Mouse (Mus musculus): ENCODE results near the gene Ralb.

Gene Ralb

GRCm38 (mm10) chr1:119504260-119505062, at the start of gene Ralb:
TSS of gene Ralb (minus strand) at chr1:119504794.
- DNase-seq (ENCODE audit: low spot score in 2 of 2) = peak; percentile 95 to 96

GRCm38 (mm10) chr1:119551651-119552050, 47.1 kb upstream of the Ralb start:
- DNase-seq (ENCODE audit: low spot score in 2 of 2) = no peak

- DNase-seq (ENCODE audit: low spot score in 2 of 2) = no peak
These were observed 45.5 kb upstream of the Ralb start for GRCm38 (mm10) chr1:119550064-119550463.

GRCm38 (mm10) chr1:119549327-119549689, 44.7 kb upstream of the Ralb start:
- no peak for DNase-seq (ENCODE audit: low spot score in 2 of 2)

- peak; percentile 89 to 92 for DNase-seq (ENCODE audit: low spot score in 2 of 2)
These were observed 44.2 kb upstream of the Ralb start for GRCm38 (mm10) chr1:119548668-119549326.

- DNase-seq (ENCODE audit: low spot score in 2 of 2) = no peak
These were observed 41.9 kb upstream of the Ralb start for GRCm38 (mm10) chr1:119546490-119546889.

- DNase-seq (ENCODE audit: low spot score in 2 of 2) = no peak
These were observed 41.1 kb upstream of the Ralb start for GRCm38 (mm10) chr1:119545671-119546070.

- DNase-seq (ENCODE audit: low spot score in 2 of 2) = no peak
These were observed 40.6 kb upstream of the Ralb start for GRCm38 (mm10) chr1:119545164-119545563.

GRCm38 (mm10) chr1:119544611-119545155, 40.1 kb upstream of the Ralb start:
- no peak for DNase-seq (ENCODE audit: low spot score in 2 of 2)

GRCm38 (mm10) chr1:119543316-119543715, 38.7 kb upstream of the Ralb start:
- no peak for DNase-seq (ENCODE audit: low spot score in 2 of 2)

- no peak for DNase-seq (ENCODE audit: low spot score in 2 of 2)
These were observed 37.0 kb upstream of the Ralb start for GRCm38 (mm10) chr1:119541570-119541969.

GRCm38 (mm10) chr1:119540836-119541557, 36.4 kb upstream of the Ralb start:
- DNase-seq (ENCODE audit: low spot score in 2 of 2) = no peak

GRCm38 (mm10) chr1:119539252-119539651, 34.7 kb upstream of the Ralb start:
- no peak for DNase-seq (ENCODE audit: low spot score in 2 of 2)

GRCm38 (mm10) chr1:119537651-119538050, 33.1 kb upstream of the Ralb start:
- no peak for DNase-seq (ENCODE audit: low spot score in 2 of 2)

- no peak for DNase-seq (ENCODE audit: low spot score in 2 of 2)
These were observed 31.5 kb upstream of the Ralb start for GRCm38 (mm10) chr1:119536122-119536521.

- no peak for DNase-seq (ENCODE audit: low spot score in 2 of 2)
These were observed 29.7 kb upstream of the Ralb start for GRCm38 (mm10) chr1:119534341-119534740.

- DNase-seq (ENCODE audit: low spot score in 2 of 2) = no peak
These were observed 28.7 kb upstream of the Ralb start for GRCm38 (mm10) chr1:119533093-119533805.

GRCm38 (mm10) chr1:119532165-119532564, 27.6 kb upstream of the Ralb start:
- DNase-seq (ENCODE audit: low spot score in 2 of 2) = no peak

- no peak for DNase-seq (ENCODE audit: low spot score in 2 of 2)
These were observed 26.3 kb upstream of the Ralb start for GRCm38 (mm10) chr1:119530941-119531340.

- DNase-seq (ENCODE audit: low spot score in 2 of 2) = peak; percentile 84 to 88
These were observed 21.3 kb upstream of the Ralb start, which contains the start of gene Tmem185b for GRCm38 (mm10) chr1:119525689-119526591. TSS of gene Tmem185b (plus strand) at chr1:119526160.

Measured in right cerebral cortex, adult 2 months (tissue).